Mouse (Mus musculus): Measurements from ENCODE around the gene Akt1s1.
A peak's percentile ranks its signal among the peaks of the same experiment; 100 is the strongest.

DNA sequence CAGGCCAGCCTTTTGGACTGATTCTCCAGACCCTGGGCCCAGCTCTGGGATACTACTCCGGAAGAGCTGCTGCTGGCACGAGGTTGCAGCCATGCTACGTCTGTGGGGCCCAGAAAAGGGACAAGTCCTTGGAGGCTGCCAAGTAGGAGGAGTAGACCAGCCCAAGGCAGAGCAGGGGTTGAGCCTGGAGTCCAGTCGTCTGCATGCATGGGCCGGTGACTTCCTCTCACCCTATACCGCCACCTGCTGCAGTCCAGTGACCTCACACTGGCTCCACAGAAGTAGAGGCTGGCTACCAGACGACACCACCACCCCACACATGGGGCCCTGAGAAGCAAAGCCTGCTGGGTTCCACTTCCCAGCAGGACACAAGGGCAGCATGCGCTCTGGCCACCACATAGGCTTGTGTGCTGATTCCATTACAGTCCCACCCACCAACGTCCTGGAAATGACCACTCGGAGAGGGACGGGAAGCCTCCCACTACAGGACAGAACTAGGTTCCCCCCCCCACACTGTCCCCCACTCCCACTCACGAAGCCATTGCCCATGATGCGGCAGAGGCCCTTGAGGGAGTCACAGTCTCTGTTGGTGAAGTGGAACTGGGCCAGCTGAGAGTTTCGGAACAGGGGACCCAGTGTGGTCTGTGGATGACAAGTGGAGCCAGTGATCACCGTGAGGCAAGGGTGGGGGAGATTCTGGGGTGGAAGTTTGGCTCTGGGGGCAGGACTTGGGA, 17.7 kb downstream of the Akt1s1 start:
- TF ChIP-seq ZNF384 (IDR thresholded peaks at IDR 0.05; ENCODE audit: low read depth, low read length) (no peak), GABPA (IDR thresholded peaks at IDR 0.05; ENCODE audit: insufficient replicate concordance, low read depth, low read length) (no peak), EP300 (IDR thresholded peaks at IDR 0.05; ENCODE audit: low read length) (no peak), MAFK (IDR thresholded peaks at IDR 0.05; ENCODE audit: insufficient replicate concordance, low read length) (no peak), NRF1 (IDR thresholded peaks at IDR 0.05; ENCODE audit: low read depth, low read length) (no peak), CTCF (conservative IDR thresholded peaks at IDR 0.05 in 1 of 2, IDR thresholded peaks at IDR 0.05 in 1 of 2; ENCODE audit: low read depth in 2 of 2, low read length in 2 of 2) (peak in 1 of 2 experiments; percentile 47; a peak in 2 of 4 replicates), TCF12 (IDR thresholded peaks at IDR 0.05; ENCODE audit: low read depth, low read length) (no peak), HCFC1 (IDR thresholded peaks at IDR 0.05; ENCODE audit: low read depth, low read length) (no peak), RCOR1 (conservative IDR thresholded peaks at IDR 0.05; ENCODE audit: low read depth, low read length) (no peak), E2F4 (IDR thresholded peaks at IDR 0.05; ENCODE audit: insufficient replicate concordance, low read depth, low read length) (no peak), CHD2 (IDR thresholded peaks at IDR 0.05; ENCODE audit: low read length) (no peak)

All from CH12.LX (cell line).